Mouse (Mus musculus) cerebellum, adult 2 months (tissue): Measurements from ENCODE around the gene Dbil5. TPM values are rescaled to one million over a fixed set of nuclear protein-coding genes. Genes with fewer than 3 reads are reported as not detected.

Source experiments
- DNase-seq, 2 experiments: peaks; one replicate each; pipeline ENCODE4 v3.0.0; 2021
- H3K27ac ChIP-seq: fragments of 200-500 bp; 2 replicates; pipeline ENCODE4 v1.5.1; 2012; ENCODE audit warnings: low read length, control low read depth, inconsistent platforms; ENCODE audit not compliant: insufficient read depth
- H3K27me3 ChIP-seq: fragments of 200-500 bp; 2 replicates; pipeline ENCODE4 v1.6.1; 2012; ENCODE audit warnings: inconsistent platforms, mild to moderate bottlenecking, low read length, moderate library complexity; ENCODE audit not compliant: control insufficient read depth, insufficient read depth
- H3K4me1 ChIP-seq: fragments of 200-500 bp; 2 replicates; pipeline ENCODE4 v1.6.1; 2011; ENCODE audit warnings: low read length; ENCODE audit not compliant: control insufficient read depth, insufficient read depth
- H3K4me3 ChIP-seq: fragments of 200-500 bp; replicated peaks from 2 replicates; pipeline ENCODE3; 2011; ENCODE audit warnings: mild to moderate bottlenecking, low read depth, low read length, control low read depth; ENCODE audit not compliant: insufficient read depth
- CTCF ChIP-seq: fragments of 200-500 bp; IDR thresholded peaks from 2 replicates; pipeline ENCODE4 v1.5.1; 2011; ENCODE audit warnings: low read depth, mild to moderate bottlenecking, control low read depth, low read length, moderate library complexity, borderline replicate concordance; ENCODE audit not compliant: insufficient read depth
- POLR2A ChIP-seq: fragments of 200-500 bp; IDR thresholded peaks from 2 replicates; pipeline ENCODE4 v1.6.1; 2011; ENCODE audit warnings: low read length, control low read depth, borderline replicate concordance; ENCODE audit not compliant: insufficient read depth
- WGBS: fragments of 180-500 bp; shearing (Covaris S2); methylation state at CpG from one replicate; pipeline ENCODE4 v1.1.7; 2018; 5-methylcytosine and 5-hydroxymethylcytosine counted together
- polyA plus RNA-seq: library from polyadenylated mRNA; depleted of rRNA; stranded (reverse); fragments of >200 nt; gene quantifications from 2 replicates; pipeline ENCODE4 v1.2.3, GENCODE M21; 2012

The Dbil5 gene
- polyA plus RNA-seq, 1 experiment = 1.4 TPM

GRCm38 (mm10) chr11:76242901-76243810, 25.7 kb downstream of the Dbil5 start, which contains the start of the genes Mrm3 and Glod4:
Mrm3 (plus strand) TSS chr11:76243715.
Glod4 (minus strand) TSS chr11:76243725.
- peak within 1 kb of the TSS; percentile 78 for H3K4me3 ChIP-seq
- peak within 1 kb of the TSS; percentile 48; the same call in 1 of the 2 replicates for H3K27ac ChIP-seq
- DNase-seq = peak; percentile 91 to 95
- H3K4me1 ChIP-seq = peaks cover 4% of the 10 kb centered on the region; the same call in 1 of the 2 replicates
- under 1% methylated on average over 61 of the region's 61 CpGs for WGBS
- no peaks in the 10 kb centered on the region for H3K27me3 ChIP-seq
- TF ChIP-seq CTCF = no peak
- peak; percentile 90 for TF ChIP-seq POLR2A

- Histone ChIP-seq H3K4me3 (peak overlapping the region; percentile 78), H3K4me1 (peaks cover 4% of the 10 kb centered on the region; the same call in 1 of the 2 replicates), H3K27me3 (no peaks in the 10 kb centered on the region), H3K27ac (peak overlapping the region; percentile 48; the same call in 1 of the 2 replicates)
- DNase-seq = peak in 1 of 2 experiments; percentile 38
- no peak for TF ChIP-seq POLR2A
- TF ChIP-seq CTCF = no peak
- under 1% methylated on average over 34 of the region's 34 CpGs for WGBS
These were observed 26.6 kb downstream of the Dbil5 start for GRCm38 (mm10) chr11:76243811-76244546.

GRCm38 (mm10) chr11:76246439-76246838, 29.0 kb downstream of the Dbil5 start:
- Histone ChIP-seq H3K27me3 (no peaks in the 10 kb centered on the region), H3K27ac (no peak overlapping the region), H3K4me1 (peaks cover 4% of the 10 kb centered on the region; the same call in 1 of the 2 replicates), H3K4me3 (no peak overlapping the region)
- no peak for DNase-seq
- TF ChIP-seq POLR2A = no peak
- TF ChIP-seq CTCF = no peak

- TF ChIP-seq CTCF (0 out of 2 replicates have a peak, but pooled peaks have one; percentile 6), POLR2A (no peak)
- Histone ChIP-seq H3K4me3 (no peak overlapping the region), H3K27me3 (no peaks in the 10 kb centered on the region), H3K4me1 (peaks cover 9% of the 10 kb centered on the region; the same call in 1 of the 2 replicates), H3K27ac (no peak overlapping the region)
- DNase-seq = no peak
- WGBS = 33% methylated on average over 2 of the region's 2 CpGs
These were observed 29.8 kb downstream of the Dbil5 start for GRCm38 (mm10) chr11:76247239-76247638.

- peak; percentile 79 to 84 for DNase-seq
- Histone ChIP-seq H3K27me3 (no peaks in the 10 kb centered on the region), H3K4me1 (peaks cover 45% of the 10 kb centered on the region), H3K4me3 (no peak overlapping the region), H3K27ac (peak overlapping the region; percentile 45)
- 22% methylated on average over 3 of the region's 3 CpGs for WGBS
- TF ChIP-seq POLR2A = no peak
- no peak for TF ChIP-seq CTCF
These were observed 34.6 kb downstream of the Dbil5 start for GRCm38 (mm10) chr11:76252036-76252435.

- peak; percentile 86 to 92 for DNase-seq
- H3K27me3 ChIP-seq = no peaks in the 10 kb centered on the region
- no peak overlapping the region for H3K27ac ChIP-seq
- TF ChIP-seq CTCF = peak; percentile 93
- no peak for TF ChIP-seq POLR2A
- peaks cover 53% of the 10 kb centered on the region for H3K4me1 ChIP-seq
- 20% methylated on average over 5 of the region's 5 CpGs for WGBS
- no peak overlapping the region for H3K4me3 ChIP-seq
These were observed 35.9 kb downstream of the Dbil5 start for GRCm38 (mm10) chr11:76253145-76253917.

GRCm38 (mm10) chr11:76253918-76254264, 36.5 kb downstream of the Dbil5 start:
- 57% methylated on average over 4 of the region's 4 CpGs for WGBS

More at GRCm38 (mm10) chr11:76253918-76254264, 36.5 kb downstream of the Dbil5 start:
- Histone ChIP-seq H3K4me1 (peaks cover 55% of the 10 kb centered on the region), H3K4me3 (no peak overlapping the region), H3K27ac (0 out of 2 replicates have a peak overlapping the region, but pooled peaks have one; percentile 91), H3K27me3 (no peaks in the 10 kb centered on the region)
- TF ChIP-seq CTCF = no peak
- TF ChIP-seq POLR2A = no peak
- DNase-seq = no peak
